Mouse (Mus musculus) stomach, embryonic 16.5 days (tissue): ENCODE measurements around the gene Rps9. TPM values are rescaled to one million over a fixed set of nuclear protein-coding genes. Genes with fewer than 3 reads are reported as not detected.
"Not testable (repeated sequence)": the region's sequence is repeated elsewhere in the genome, so short reads cannot be mapped to it uniquely, and the experiment has no call there.

Experiments
- ATAC-seq: fragments of 200-750 bp; cut with Nextera tagmentation; 2 replicates; pipeline ENCODE4 v1.8.0; 2017; ENCODE audit warnings: moderate number of reproducible peaks, moderate TSS enrichment; ENCODE audit not compliant: insufficient read depth, low FRiP score
- H3K27ac ChIP-seq: fragments of 300-500 bp; sonication (generic); 2 replicates; pipeline ENCODE4 v1.5.1; 2014; ENCODE audit warnings: low read length
- H3K27me3 ChIP-seq: fragments of 300-500 bp; sonication (generic); 2 replicates; pipeline ENCODE4 v1.6.1; 2014; ENCODE audit warnings: low read length, control low read depth, mixed read lengths; ENCODE audit not compliant: control insufficient read depth, insufficient read depth
- H3K36me3 ChIP-seq: fragments of 300-500 bp; sonication (generic); 2 replicates; pipeline ENCODE4 v1.6.1; 2014; ENCODE audit warnings: low read length; ENCODE audit not compliant: control insufficient read depth, insufficient read depth
- H3K4me1 ChIP-seq: fragments of 300-500 bp; sonication (generic); 2 replicates; pipeline ENCODE4 v1.6.1; 2014; ENCODE audit warnings: low read length, control low read depth, mixed read lengths; ENCODE audit not compliant: control insufficient read depth, insufficient read depth
- H3K4me2 ChIP-seq: fragments of 300-500 bp; sonication (generic); 2 replicates; pipeline ENCODE4 v1.6.1; 2014; ENCODE audit warnings: low read depth, low read length, mixed read lengths
- H3K4me3 ChIP-seq: fragments of 300-500 bp; sonication (generic); replicated peaks from 2 replicates; pipeline ENCODE4 v1.5.1; 2014; ENCODE audit warnings: mild to moderate bottlenecking, low read length
- H3K9ac ChIP-seq: fragments of 300-500 bp; sonication (generic); 2 replicates; pipeline ENCODE4 v1.6.1; 2014; ENCODE audit warnings: low read length
- H3K9me3 ChIP-seq: fragments of 300-500 bp; sonication (generic); replicated peaks from 2 replicates; pipeline ENCODE4 v1.6.1; 2016; ENCODE audit warnings: low read length, control low read depth; ENCODE audit not compliant: control insufficient read depth
- WGBS: fragments of 180-500 bp; shearing (Covaris S2); extraction: QIAGEN DNeasy Blood & Tissue Kit; methylation state at CpG from one replicate; pipeline ENCODE4 v1.1.7; 2014; 5-methylcytosine and 5-hydroxymethylcytosine counted together
- polyA plus RNA-seq: library from polyadenylated mRNA; unstranded; fragments of >200 nt; fragmentation: Nextera tagmentation; extraction: Ambion mirVana; gene quantifications from 2 replicates; pipeline ENCODE4 v1.2.1, GENCODE M21; 2015

The Rps9 gene
- polyA plus RNA-seq, 1 experiment from 2014 or later: 1,366 TPM

DNA sequence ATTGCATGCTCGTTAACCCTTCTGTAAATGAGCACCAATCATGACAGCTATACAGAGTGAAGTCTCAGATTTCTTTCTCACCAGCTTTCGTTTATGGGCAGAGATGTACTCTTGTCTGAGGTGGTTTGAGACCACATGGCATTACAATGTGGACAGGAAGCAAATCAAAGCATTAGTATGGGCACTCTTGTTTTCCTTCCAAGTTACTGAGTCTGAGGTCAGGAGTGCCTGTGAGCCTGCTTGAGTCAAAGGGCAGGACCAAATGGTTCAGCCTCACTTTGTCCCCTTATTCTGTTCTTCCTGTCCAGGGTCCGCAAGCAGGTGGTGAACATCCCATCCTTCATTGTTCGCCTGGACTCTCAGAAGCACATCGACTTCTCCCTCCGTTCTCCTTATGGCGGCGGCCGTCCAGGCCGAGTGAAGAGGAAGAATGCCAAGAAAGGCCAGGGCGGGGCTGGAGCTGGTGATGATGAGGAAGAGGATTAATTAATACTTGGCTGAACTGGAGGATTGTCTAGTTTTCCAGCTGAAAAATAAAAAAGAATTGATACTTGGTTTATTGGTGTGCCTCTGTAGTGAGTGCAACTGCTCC lies 2.6 kb downstream of the Rps9 start:
- H3K9me3 ChIP-seq: no peaks in the 10 kb centered on the region
- peaks cover 9% of the 10 kb centered on the region for H3K4me1 ChIP-seq
- H3K4me3 ChIP-seq: peak overlapping the region; percentile 91
- 0 out of 2 replicates have a peak overlapping the region, but pooled peaks have one; percentile 31 for H3K9ac ChIP-seq
- 41% methylated on average over 11 of the region's 11 CpGs for WGBS
- no peak for ATAC-seq
- peak overlapping the region; percentile 92 for H3K4me2 ChIP-seq
- peak overlapping the region; percentile 37 for H3K27ac ChIP-seq
- H3K27me3 ChIP-seq: no peaks in the 10 kb centered on the region
- peaks cover 8% of the 10 kb centered on the region; the same call in 1 of the 2 replicates for H3K36me3 ChIP-seq

- Histone ChIP-seq H3K4me2 (no peak overlapping the region), H3K27me3 (no peaks in the 10 kb centered on the region), H3K27ac (peak overlapping the region; percentile 37), H3K9me3 (no peaks in the 10 kb centered on the region), H3K4me1 (peaks cover 9% of the 10 kb centered on the region), H3K4me3 (0 out of 2 replicates have a peak overlapping the region, but pooled peaks have one; percentile 9), H3K36me3 (peaks cover 8% of the 10 kb centered on the region; the same call in 1 of the 2 replicates), H3K9ac (peak overlapping the region; percentile 31; the same call in 1 of the 2 replicates)
- WGBS: 56% methylated on average over 4 of the region's 4 CpGs
- no peak for ATAC-seq
Observed at GRCm38 (mm10) chr7:3707027-3707426, 3.2 kb downstream of the Rps9 start.

DNA sequence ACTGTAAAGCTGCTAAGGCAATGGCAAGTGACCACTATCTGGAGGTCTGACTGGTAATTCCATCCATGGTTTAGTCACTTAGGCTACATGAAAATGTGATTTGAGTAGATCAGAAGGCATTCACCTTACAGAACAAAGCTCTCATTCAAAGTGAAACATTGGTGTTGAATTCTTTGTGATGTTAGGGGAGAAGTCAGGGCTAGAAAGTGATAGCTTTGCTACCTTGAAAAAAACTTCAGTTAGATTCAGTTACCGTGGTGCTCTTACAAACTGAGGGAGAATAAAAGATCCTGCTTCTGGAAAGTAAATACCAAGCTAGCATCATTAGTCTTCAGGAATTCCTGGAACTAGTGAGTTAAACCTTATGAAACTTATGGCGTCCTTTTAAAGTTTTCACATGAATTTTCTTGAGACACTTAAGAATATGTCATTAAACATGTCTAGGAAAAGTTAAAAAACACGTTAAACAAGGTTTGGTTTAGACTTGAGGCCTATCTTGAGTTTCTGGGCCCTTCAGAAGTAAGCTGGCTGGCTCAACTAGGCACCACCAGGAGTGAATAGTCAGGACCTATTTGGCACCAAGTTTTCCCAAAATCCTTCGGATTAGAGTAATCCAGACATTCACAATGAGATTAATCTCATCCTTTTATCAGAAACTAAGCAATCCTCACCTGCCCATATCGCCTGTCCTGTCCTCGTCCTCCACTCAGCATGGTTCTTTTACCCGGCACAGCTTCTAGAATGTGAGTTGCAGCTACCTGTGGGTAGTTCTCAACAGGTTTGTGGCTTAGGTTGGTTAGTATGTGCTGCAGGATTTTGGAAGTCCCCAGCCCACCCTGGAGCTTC lies 4.0 kb downstream of the Rps9 start:
- ATAC-seq: no peak

DNA sequence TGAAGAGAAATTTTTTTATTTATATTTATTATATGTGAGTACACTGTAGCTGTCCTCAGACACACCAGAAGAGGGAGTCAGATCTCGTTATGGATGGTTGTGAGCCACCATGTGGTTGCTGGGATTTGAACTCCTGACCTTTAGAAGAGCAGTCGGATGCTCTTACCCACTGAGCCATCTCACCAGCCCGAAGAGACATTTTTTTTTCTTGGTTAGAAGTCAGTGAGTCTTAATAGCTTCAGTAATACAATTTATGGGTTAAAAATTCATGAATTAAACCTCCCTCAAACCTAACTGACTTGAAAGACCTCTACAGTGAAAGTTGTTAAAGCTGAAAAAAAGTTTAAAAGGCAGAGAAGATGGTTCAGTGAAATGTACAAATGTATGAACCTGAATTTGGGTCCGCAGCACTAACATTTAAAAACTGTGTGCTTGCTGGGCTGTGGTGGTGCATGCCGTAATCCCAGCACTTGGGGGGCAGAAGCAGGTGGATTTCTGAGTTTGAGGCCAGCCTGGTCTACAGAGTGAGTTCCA lies 4.7 kb downstream of the Rps9 start:
- not testable (repeated sequence) for H3K4me2 ChIP-seq, H3K4me3 ChIP-seq, H3K9ac ChIP-seq, H3K9me3 ChIP-seq, ATAC-seq, H3K27ac ChIP-seq, H3K27me3 ChIP-seq, H3K4me1 ChIP-seq, H3K36me3 ChIP-seq
- WGBS: 33% methylated on average over 5 of the region's 5 CpGs

More for the DNA sequence above, 4.0 kb downstream of the Rps9 start:
- Histone ChIP-seq H3K9me3 (no peaks in the 10 kb centered on the region), H3K36me3 (peaks cover 8% of the 10 kb centered on the region; the same call in 1 of the 2 replicates), H3K4me2 (no peak overlapping the region), H3K4me1 (peaks cover 9% of the 10 kb centered on the region), H3K27ac (no peak overlapping the region), H3K9ac (no peak overlapping the region), H3K4me3 (no peak overlapping the region), H3K27me3 (no peaks in the 10 kb centered on the region)
- WGBS: 41% methylated on average over 7 of the region's 7 CpGs

DNA sequence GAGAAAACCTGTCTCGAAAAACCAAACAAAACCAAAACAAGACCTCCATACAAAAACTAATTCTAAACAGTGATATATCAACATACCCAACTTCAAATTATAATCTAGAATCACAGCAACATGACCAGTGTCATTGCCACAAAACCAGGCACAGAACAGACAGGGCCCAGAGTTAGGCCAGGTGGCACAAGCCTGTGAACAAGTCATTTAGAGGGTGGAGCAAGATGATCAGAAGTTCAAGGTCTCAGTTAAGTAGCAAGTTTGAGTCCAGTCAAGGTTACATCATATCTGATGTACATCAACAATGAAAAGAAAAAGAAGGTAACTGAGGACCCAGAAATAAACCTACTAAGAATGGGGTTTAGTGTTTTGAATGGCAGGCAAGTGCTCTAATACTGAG lies 5.2 kb downstream of the Rps9 start:
- 73% methylated on average over 1 of the region's 1 CpGs for WGBS
- H3K4me1 ChIP-seq: peaks cover 9% of the 10 kb centered on the region
- H3K4me3 ChIP-seq: no peak overlapping the region
- no peak overlapping the region for H3K4me2 ChIP-seq
- no peaks in the 10 kb centered on the region for H3K27me3 ChIP-seq
- H3K9ac ChIP-seq: no peak overlapping the region
- H3K9me3 ChIP-seq: no peaks in the 10 kb centered on the region
- peaks cover 8% of the 10 kb centered on the region; the same call in 1 of the 2 replicates for H3K36me3 ChIP-seq
- H3K27ac ChIP-seq: no peak overlapping the region
- ATAC-seq: no peak

- ATAC-seq: no peak
- Histone ChIP-seq H3K27me3 (no peaks in the 10 kb centered on the region), H3K9me3 (no peaks in the 10 kb centered on the region), H3K4me1 (no peaks in the 10 kb centered on the region), H3K4me2 (no peak overlapping the region), H3K4me3 (no peak overlapping the region), H3K9ac (no peak overlapping the region), H3K27ac (no peak overlapping the region), H3K36me3 (0 out of 2 replicates have a peak, but pooled peaks cover 3% of the 10 kb centered on the region)
- 23% methylated on average over 5 of the region's 5 CpGs for WGBS
Observed at GRCm38 (mm10) chr7:3712264-3712942, 8.6 kb downstream of the Rps9 start.

DNA sequence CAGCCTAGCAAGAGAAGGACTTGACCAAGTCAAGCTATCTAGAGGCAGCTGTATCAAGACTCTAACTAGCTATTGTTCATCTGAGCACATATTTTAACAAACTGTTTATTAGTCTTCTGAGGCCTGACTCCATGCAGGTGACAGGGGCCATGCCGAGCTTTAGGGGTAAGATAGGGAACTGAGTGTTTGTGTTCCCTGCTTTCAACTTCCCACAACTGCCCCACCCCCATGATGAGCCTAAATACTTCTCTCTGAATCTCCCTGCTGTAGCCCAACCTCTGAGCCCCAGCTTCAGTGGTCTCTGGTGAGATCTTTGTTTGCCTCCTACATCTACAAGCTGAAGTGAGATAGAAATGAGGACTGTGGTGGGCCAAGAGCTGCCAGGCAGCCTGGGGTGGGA lies 11.5 kb downstream of the Rps9 start:
- no peaks in the 10 kb centered on the region for H3K9me3 ChIP-seq
- H3K9ac ChIP-seq: no peak overlapping the region
- no peak for ATAC-seq
- H3K4me3 ChIP-seq: no peak overlapping the region
- no peak overlapping the region for H3K27ac ChIP-seq
- no peak overlapping the region for H3K4me2 ChIP-seq
- H3K27me3 ChIP-seq: no peaks in the 10 kb centered on the region
- no peaks in the 10 kb centered on the region for H3K36me3 ChIP-seq
- WGBS: 22% methylated on average over 1 of the region's 1 CpGs
- H3K4me1 ChIP-seq: no peaks in the 10 kb centered on the region

GRCm38 (mm10) chr7:3720268-3720667 lies 16.5 kb downstream of the Rps9 start, which contains the start of gene Pirb:
Pirb (minus strand) TSS chr7:3720391.
- not testable (repeated sequence) for ATAC-seq, H3K4me1 ChIP-seq, H3K27me3 ChIP-seq, H3K27ac ChIP-seq, H3K4me3 ChIP-seq, H3K9ac ChIP-seq, H3K9me3 ChIP-seq, H3K4me2 ChIP-seq, H3K36me3 ChIP-seq
- WGBS: 56% methylated on average over 1 of the region's 3 CpGs
